Mouse (Mus musculus): ENCODE measurements at regions not wholly inside any gene's neighbourhood (a gene's known extent, or its start where the extent isn't known, plus 50 kb on each side); places are given as distances from the start of the nearest gene placed in this dataset.

DNA sequence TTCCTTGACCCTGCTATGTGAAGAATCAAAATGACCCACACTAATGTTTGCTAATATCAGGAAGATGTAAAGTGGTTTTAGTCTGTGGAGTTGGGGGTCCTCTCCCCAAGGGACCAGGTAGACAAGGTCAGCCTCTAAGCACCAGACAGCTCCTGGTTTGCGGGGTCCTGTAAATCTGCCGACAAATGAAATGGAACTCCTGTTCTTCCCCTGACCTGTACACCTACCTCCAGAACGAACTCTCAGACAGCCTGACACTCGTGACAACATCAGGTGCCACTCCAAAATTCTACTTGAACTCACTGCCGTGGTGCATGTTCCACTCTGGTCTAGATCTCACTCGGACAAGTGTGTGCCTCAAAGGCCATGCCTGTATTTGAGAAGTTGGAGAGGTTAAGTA lies 121.8 kb upstream of the Cdkn3 start:
- no peaks in the 10 kb centered on the region for H3K4me1 ChIP-seq (replicated peaks)
- H3K4me3 ChIP-seq (replicated peaks): no peak overlapping the region
- H3K36me3 ChIP-seq (replicated peaks): no peaks in the 10 kb centered on the region
- H3K27me3 ChIP-seq: no peaks in the 10 kb centered on the region
- no peak overlapping the region for H3K9ac ChIP-seq
- no peak for ATAC-seq (ENCODE audit: insufficient read depth)
- H3K27ac ChIP-seq (replicated peaks): no peak overlapping the region
- H3K4me2 ChIP-seq: no peak overlapping the region
- no peaks in the 10 kb centered on the region for H3K9me3 ChIP-seq (replicated peaks)
- WGBS (ENCODE audit: insufficient replicate concordance): 67% methylated on average over 6 of the region's 6 CpGs

DNA sequence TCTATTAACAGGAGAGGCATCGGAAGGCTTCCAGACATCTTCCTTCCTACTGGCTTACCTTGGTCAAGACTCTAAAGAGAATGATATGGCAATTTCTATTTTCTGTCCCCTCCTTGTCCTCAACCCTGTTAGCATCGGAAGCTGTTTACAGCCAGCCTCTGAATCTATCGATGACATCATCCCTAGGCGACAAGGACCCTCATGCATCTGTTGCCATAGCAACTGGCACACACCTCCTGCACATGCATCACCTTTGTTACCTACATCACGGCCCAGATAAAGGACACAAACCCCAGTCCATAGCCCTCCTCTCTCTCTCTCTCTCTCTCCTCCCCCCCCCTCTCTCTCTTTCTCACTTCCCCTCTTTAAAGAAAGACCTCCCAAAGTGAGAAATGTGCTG lies 123.1 kb upstream of the Cdkn3 start:
- Histone ChIP-seq H3K4me2 (no peak overlapping the region), H3K4me3 (replicated peaks) (no peak overlapping the region), H3K27ac (replicated peaks) (no peak overlapping the region), H3K36me3 (replicated peaks) (no peaks in the 10 kb centered on the region), H3K27me3 (no peaks in the 10 kb centered on the region), H3K9ac (no peak overlapping the region), H3K4me1 (replicated peaks) (no peaks in the 10 kb centered on the region), H3K9me3 (replicated peaks) (no peaks in the 10 kb centered on the region)
- ATAC-seq (ENCODE audit: insufficient read depth): no peak
- WGBS (ENCODE audit: insufficient replicate concordance): 78% methylated on average over 5 of the region's 5 CpGs

DNA sequence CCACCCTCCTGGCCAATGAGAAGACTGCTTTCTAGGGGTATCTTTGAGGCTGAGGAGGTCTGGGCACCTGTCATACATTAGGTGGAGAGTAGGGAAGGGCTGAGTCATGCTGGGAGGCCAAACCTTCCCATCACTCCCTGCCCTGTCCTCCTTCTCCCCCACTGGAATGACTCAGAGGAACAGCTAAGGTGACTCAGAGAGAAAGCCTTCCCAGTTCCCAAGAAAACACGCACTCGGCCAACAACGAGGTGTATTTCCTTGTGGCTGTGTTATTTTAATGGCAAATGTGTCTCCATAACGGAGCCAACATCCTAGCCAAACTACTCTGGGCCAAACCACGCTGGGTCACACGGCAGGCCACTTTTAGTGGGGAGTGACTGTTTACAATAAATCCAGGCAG lies 124.0 kb upstream of the Cdkn3 start:
- ATAC-seq (ENCODE audit: insufficient read depth): no peak
- Histone ChIP-seq H3K4me3 (replicated peaks) (no peak overlapping the region), H3K4me1 (replicated peaks) (no peaks in the 10 kb centered on the region), H3K9me3 (replicated peaks) (no peaks in the 10 kb centered on the region), H3K4me2 (no peak overlapping the region), H3K36me3 (replicated peaks) (no peaks in the 10 kb centered on the region), H3K27ac (replicated peaks) (no peak overlapping the region), H3K27me3 (no peaks in the 10 kb centered on the region), H3K9ac (no peak overlapping the region)
- WGBS (ENCODE audit: insufficient replicate concordance): 66% methylated on average over 6 of the region's 6 CpGs

DNA sequence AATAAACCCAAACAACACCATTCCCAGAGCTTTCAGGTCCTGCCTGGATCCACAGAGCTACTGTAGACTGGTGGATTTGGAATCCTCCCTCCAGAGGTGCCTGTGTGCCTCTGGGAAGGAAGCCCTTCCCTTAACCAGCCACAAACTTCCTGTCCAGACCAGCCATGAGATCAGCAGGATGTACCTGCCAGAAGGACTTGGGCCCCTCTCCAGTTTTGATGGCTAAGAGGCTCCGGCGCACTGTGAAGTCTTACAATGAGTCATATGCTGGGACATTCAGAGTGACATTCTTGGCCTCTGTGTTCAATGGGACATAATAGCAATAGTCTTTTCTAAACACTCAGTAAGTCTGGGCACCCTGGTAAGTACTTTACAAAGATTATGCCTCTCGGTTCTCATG lies 125.0 kb upstream of the Cdkn3 start:
- no peaks in the 10 kb centered on the region for H3K27me3 ChIP-seq
- no peaks in the 10 kb centered on the region for H3K4me1 ChIP-seq (replicated peaks)
- H3K9me3 ChIP-seq (replicated peaks): no peaks in the 10 kb centered on the region
- 45% methylated on average over 3 of the region's 3 CpGs for WGBS (ENCODE audit: insufficient replicate concordance)
- H3K9ac ChIP-seq: no peak overlapping the region
- no peak for ATAC-seq (ENCODE audit: insufficient read depth)
- H3K36me3 ChIP-seq (replicated peaks): no peaks in the 10 kb centered on the region
- no peak overlapping the region for H3K4me2 ChIP-seq
- no peak overlapping the region for H3K4me3 ChIP-seq (replicated peaks)
- no peak overlapping the region for H3K27ac ChIP-seq (replicated peaks)

DNA sequence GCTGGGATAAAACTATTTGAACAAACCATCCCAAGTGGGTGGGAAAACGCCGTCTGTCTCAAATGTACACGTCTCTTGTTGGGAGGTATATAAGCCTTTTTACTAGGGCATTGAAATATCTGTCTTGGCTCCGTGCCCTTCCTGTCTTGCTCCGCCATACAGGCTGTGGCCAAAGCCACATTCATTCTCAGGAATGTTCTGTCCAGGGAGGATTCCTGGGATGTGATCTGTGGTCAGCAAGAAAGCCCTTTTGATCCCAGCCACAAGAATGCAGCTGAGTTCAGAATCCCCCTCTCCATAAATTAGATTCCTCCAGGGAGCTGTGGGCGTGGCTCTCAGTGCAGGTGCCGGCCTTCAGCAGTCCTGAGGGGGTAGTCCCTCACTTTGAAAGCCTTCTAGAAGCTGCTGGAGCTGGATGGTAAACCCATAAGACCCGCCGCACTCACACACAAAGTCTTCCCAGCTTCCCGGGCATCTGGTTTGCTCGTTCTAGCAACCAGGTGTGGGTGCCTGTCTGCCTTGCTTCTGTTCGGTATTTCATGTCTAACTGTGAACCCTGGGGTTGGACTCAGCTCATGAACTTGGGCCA lies 125.6 kb upstream of the Cdkn3 start:
- no peak for ATAC-seq (ENCODE audit: insufficient read depth)
- Histone ChIP-seq H3K9me3 (replicated peaks) (no peaks in the 10 kb centered on the region), H3K27ac (replicated peaks) (no peak overlapping the region), H3K4me1 (replicated peaks) (no peaks in the 10 kb centered on the region), H3K27me3 (no peaks in the 10 kb centered on the region), H3K4me2 (no peak overlapping the region), H3K9ac (no peak overlapping the region), H3K4me3 (replicated peaks) (no peak overlapping the region), H3K36me3 (replicated peaks) (no peaks in the 10 kb centered on the region)
- WGBS (ENCODE audit: insufficient replicate concordance): 67% methylated on average over 12 of the region's 12 CpGs

DNA sequence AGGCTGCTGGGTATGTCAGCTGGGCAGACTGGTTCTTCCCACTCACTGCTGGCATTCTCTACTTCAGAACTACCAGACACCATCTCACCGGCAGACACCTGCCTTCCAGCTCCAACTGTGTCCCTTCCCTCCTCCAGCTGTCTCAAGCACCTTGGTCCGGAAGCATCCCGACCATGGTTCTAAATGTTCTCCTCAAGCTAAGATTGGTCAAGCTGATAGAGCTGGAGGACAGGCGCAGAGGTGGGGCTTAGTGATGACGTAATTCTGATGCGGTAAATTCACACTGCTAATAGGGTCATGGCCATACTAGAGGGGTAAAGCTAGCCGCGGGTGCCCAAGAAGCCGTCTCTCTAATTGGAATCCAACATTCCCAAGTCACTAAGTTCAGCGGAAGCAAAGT lies 126.1 kb upstream of the Cdkn3 start:
- no peak for ATAC-seq (ENCODE audit: insufficient read depth)
- H3K4me3 ChIP-seq (replicated peaks): no peak overlapping the region
- no peaks in the 10 kb centered on the region for H3K4me1 ChIP-seq (replicated peaks)
- no peak overlapping the region for H3K9ac ChIP-seq
- no peak overlapping the region for H3K4me2 ChIP-seq
- H3K27me3 ChIP-seq: no peaks in the 10 kb centered on the region
- no peak overlapping the region for H3K27ac ChIP-seq (replicated peaks)
- H3K9me3 ChIP-seq (replicated peaks): no peaks in the 10 kb centered on the region
- 75% methylated on average over 10 of the region's 10 CpGs for WGBS (ENCODE audit: insufficient replicate concordance)
- no peaks in the 10 kb centered on the region for H3K36me3 ChIP-seq (replicated peaks)

DNA sequence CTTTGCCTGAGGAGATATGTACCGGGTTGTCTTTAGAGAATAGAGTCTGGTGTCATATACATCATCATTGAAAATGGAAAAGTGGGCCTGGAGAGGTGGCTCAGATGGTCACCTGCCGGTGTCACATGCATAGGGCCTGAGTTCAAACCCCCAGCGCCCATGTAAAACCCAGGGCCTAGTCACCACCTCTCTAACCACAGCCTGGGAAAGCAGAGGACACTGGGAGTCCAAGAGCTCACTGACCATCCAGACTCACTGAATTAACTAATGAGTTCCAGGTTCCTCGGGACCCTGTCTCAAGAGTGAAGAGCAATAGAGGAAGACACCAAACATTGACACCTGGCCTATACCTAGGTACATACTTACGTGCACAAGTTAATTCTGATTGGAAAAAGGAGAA lies 132.7 kb upstream of the Cdkn3 start:
- H3K4me2 ChIP-seq: no peak overlapping the region
- no peak overlapping the region for H3K27ac ChIP-seq (replicated peaks)
- H3K9me3 ChIP-seq (replicated peaks): no peaks in the 10 kb centered on the region
- H3K4me1 ChIP-seq (replicated peaks): peaks cover 10% of the 10 kb centered on the region
- no peak overlapping the region for H3K4me3 ChIP-seq (replicated peaks)
- H3K9ac ChIP-seq: no peak overlapping the region
- no peak for ATAC-seq (ENCODE audit: insufficient read depth)
- 72% methylated on average over 5 of the region's 5 CpGs for WGBS (ENCODE audit: insufficient replicate concordance)
- H3K27me3 ChIP-seq: no peaks in the 10 kb centered on the region
- no peaks in the 10 kb centered on the region for H3K36me3 ChIP-seq (replicated peaks)

DNA sequence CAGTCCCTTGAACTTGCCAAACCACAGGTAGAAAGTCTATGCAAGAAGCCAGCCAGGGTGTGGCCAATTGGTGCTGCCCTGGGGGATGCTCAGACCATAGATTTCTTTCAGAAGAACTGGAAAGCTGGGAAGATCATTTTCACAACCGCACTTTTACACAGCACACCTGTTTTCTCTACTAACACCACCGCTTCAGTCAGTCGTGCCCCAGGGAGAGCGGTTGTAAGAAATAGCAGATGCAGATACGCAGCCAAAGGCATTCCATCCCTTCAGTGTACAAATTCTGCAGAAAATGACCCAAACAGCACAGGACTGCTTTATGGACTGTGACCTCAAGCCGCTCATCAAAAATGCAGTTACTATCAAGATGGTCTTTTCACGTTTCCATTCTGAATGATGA lies 134.6 kb upstream of the Cdkn3 start:
- H3K36me3 ChIP-seq (replicated peaks): no peaks in the 10 kb centered on the region
- no peak overlapping the region for H3K27ac ChIP-seq (replicated peaks)
- H3K4me3 ChIP-seq (replicated peaks): no peak overlapping the region
- no peaks in the 10 kb centered on the region for H3K9me3 ChIP-seq (replicated peaks)
- whole genome bisulfite sequencing (ENCODE audit: insufficient replicate concordance): 74% methylated on average over 7 of the region's 7 CpGs
- no peak for ATAC-seq (ENCODE audit: insufficient read depth)
- H3K4me2 ChIP-seq: no peak overlapping the region
- no peak overlapping the region for H3K9ac ChIP-seq
- no peaks in the 10 kb centered on the region for H3K27me3 ChIP-seq
- peaks cover 10% of the 10 kb centered on the region for H3K4me1 ChIP-seq (replicated peaks)

DNA sequence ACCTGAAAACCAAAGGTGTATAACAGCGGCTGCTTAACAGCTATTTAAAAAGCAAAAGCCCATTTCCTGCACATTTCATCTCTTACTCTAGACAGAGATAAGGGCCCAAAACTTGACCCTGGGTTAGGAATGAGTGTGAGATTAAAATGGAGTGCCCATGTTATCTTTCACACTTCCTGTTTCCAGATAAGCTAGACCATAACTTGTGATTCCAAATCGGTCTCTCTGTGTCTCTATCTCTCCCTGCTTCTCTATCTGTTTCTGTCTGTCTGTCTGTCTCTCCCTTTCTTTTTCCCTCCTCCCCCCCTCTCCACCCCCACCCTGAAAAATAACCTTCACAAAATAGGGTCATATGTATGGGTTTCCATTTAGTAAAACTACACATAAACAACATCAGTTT lies 136.7 kb upstream of the Cdkn3 start:
- Histone ChIP-seq H3K9me3 (replicated peaks) (no peaks in the 10 kb centered on the region), H3K4me3 (replicated peaks) (no peak overlapping the region), H3K27me3 (no peaks in the 10 kb centered on the region), H3K27ac (replicated peaks) (no peak overlapping the region), H3K4me1 (replicated peaks) (peaks cover 10% of the 10 kb centered on the region), H3K4me2 (no peak overlapping the region), H3K9ac (no peak overlapping the region), H3K36me3 (replicated peaks) (no peaks in the 10 kb centered on the region)
- ATAC-seq (ENCODE audit: insufficient read depth): no peak
- WGBS (ENCODE audit: insufficient replicate concordance): 14% methylated on average over 2 of the region's 2 CpGs

DNA sequence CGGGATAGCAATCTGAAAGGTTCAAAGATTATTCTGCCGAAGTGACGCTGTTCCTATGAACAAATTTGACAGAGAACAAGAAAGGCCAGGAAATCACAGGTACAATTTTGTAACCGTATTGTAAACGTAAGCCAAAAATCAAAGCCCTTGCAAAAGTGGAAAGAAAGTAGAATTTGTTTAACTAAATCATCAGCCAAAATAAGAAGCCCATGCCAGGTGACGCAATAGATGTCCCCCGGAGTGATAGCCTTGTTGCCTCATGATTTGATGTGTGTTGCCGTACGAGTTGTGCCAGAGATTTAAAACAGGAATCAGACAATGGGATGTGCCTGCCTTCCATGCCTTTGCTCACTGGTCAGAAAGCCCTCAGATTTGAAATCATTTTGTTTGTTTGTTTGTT lies 144.3 kb upstream of the Cdkn3 start:
- WGBS (ENCODE audit: insufficient replicate concordance): 63% methylated on average over 9 of the region's 9 CpGs
- Histone ChIP-seq H3K4me2 (no peak overlapping the region), H3K4me1 (replicated peaks) (peaks cover 8% of the 10 kb centered on the region), H3K27ac (replicated peaks) (no peak overlapping the region), H3K9me3 (replicated peaks) (no peaks in the 10 kb centered on the region), H3K9ac (no peak overlapping the region), H3K36me3 (replicated peaks) (no peaks in the 10 kb centered on the region), H3K4me3 (replicated peaks) (no peak overlapping the region), H3K27me3 (no peaks in the 10 kb centered on the region)
- ATAC-seq (ENCODE audit: insufficient read depth): no peak

DNA sequence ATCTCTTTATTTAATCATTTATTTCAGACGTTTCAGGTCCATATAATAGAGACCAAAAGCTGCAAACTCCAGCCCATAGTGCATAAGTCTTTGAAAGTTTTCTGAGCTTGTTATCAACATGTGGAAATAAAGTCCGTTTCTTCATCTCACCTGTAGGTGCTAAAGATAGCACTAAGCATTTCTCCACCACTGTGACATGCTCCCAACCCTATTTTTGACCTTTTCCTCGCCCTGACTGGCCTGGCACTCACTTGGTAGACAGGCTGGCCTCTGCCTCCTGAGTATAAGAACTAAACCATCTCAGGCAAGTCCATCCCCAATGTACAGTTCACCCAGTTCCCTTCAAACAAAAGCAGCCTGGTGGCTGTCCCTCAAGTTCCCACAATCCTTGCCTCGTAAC lies 145.4 kb upstream of the Cdkn3 start:
- no peak overlapping the region for H3K27ac ChIP-seq (replicated peaks)
- peaks cover 8% of the 10 kb centered on the region for H3K4me1 ChIP-seq (replicated peaks)
- H3K27me3 ChIP-seq: no peaks in the 10 kb centered on the region
- no peak overlapping the region for H3K9ac ChIP-seq
- H3K4me2 ChIP-seq: no peak overlapping the region
- 48% methylated on average over 4 of the region's 4 CpGs for WGBS (ENCODE audit: insufficient replicate concordance)
- ATAC-seq (ENCODE audit: insufficient read depth): no peak
- H3K9me3 ChIP-seq (replicated peaks): no peaks in the 10 kb centered on the region
- H3K4me3 ChIP-seq (replicated peaks): no peak overlapping the region
- no peaks in the 10 kb centered on the region for H3K36me3 ChIP-seq (replicated peaks)

DNA sequence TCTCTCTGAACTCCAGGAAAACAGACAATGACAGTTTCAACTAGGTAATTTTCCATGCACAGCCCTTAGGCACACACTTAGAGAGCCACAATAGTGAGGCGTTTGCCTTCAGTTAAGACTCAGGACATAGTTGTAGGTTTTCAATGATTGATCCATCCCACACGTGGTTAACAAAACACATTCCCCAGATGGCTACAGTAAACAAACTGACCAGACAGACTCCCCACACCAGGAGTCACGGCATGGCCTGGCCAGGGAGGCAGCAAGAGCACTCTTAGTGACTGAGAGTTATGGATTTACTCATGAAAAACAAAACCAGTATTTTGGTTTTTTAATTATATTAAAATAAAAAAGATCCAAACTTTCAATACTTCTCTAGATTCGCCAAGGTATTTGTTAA lies 146.6 kb upstream of the Cdkn3 start:
- 50% methylated on average over 4 of the region's 4 CpGs for WGBS (ENCODE audit: insufficient replicate concordance)
- peaks cover 8% of the 10 kb centered on the region for H3K4me1 ChIP-seq (replicated peaks)

More for the DNA sequence above, 146.6 kb upstream of the Cdkn3 start:
- no peak overlapping the region for H3K9ac ChIP-seq
- ATAC-seq (ENCODE audit: insufficient read depth): no peak
- H3K27me3 ChIP-seq: no peaks in the 10 kb centered on the region
- no peaks in the 10 kb centered on the region for H3K9me3 ChIP-seq (replicated peaks)
- no peak overlapping the region for H3K27ac ChIP-seq (replicated peaks)
- H3K36me3 ChIP-seq (replicated peaks): no peaks in the 10 kb centered on the region
- no peak overlapping the region for H3K4me2 ChIP-seq
- H3K4me3 ChIP-seq (replicated peaks): no peak overlapping the region

Measured in liver, embryonic 15.5 days (tissue).